Comparison of ENCODE assay signal across 10 mouse cellular contexts in genomic region chr6:6882266-6882797, GRCm38 (mm10). TPM values are rescaled to one million over a fixed set of nuclear protein-coding genes. Genes with fewer than 3 reads are reported as not detected.
DNase-seq lines count a peak whose midpoint lies in the region; ATAC-seq and TF ChIP-seq lines count a peak whose summit lies in the region.
"Had no signal": no experiment of that assay in that cellular context is flagged by ENCODE, and none has a peak within 500 bp of the region (broad histone marks: within the 10 kb centered on the region; RNA-seq: fewer than 3 reads in every experiment).

No protein-coding gene starts in this region.

- H3K9me3 ChIP-seq in heart, embryonic 14.5 days (ENCODE audit: control insufficient read depth, low read length): no peaks in the 10 kb centered on the region
- no peaks in the 10 kb centered on the region for H3K9me3 ChIP-seq in forebrain, embryonic 12.5 days
- H3K9me3 ChIP-seq in limb, embryonic 10.5 days (replicated peaks): no peaks in the 10 kb centered on the region

- intact Hi-C loops in heart, postnatal 14 days (cut with DNase I): no loop called here

- H3K27ac ChIP-seq in heart, embryonic 14.5 days (replicated peaks in 1 of 2; ENCODE audit: control insufficient read depth in 1 of 2, insufficient read depth in 1 of 2, low read depth in 2 of 2, low read length in 2 of 2): no peak overlapping the region
- peak overlapping the region; percentile 89; the same call in 1 of the 2 replicates for H3K27ac ChIP-seq in forebrain, embryonic 12.5 days
- peak overlapping the region; percentile 80; the same call in 1 of the 2 replicates for H3K27ac ChIP-seq in limb, embryonic 10.5 days
- peak overlapping the region; percentile 43; the same call in 1 of the 2 replicates for H3K27ac ChIP-seq in olfactory bulb, adult 2 months (ENCODE audit: insufficient read depth, low read depth, low read length)

- H3K36me3 ChIP-seq in heart, embryonic 14.5 days (ENCODE audit: control insufficient read depth, insufficient read depth, low read length): no peaks in the 10 kb centered on the region
- no peaks in the 10 kb centered on the region for H3K36me3 ChIP-seq in forebrain, embryonic 12.5 days (replicated peaks)
- no peaks in the 10 kb centered on the region for H3K36me3 ChIP-seq in limb, embryonic 10.5 days

- H3K4me2 ChIP-seq in heart, embryonic 14.5 days (ENCODE audit: low read length): peak overlapping the region; percentile 87
- peak overlapping the region; percentile 85 for H3K4me2 ChIP-seq in forebrain, embryonic 12.5 days

- H3K4me1 ChIP-seq in heart, embryonic 14.5 days (ENCODE audit: control insufficient read depth in 2 of 2, insufficient read depth in 2 of 2, low read length in 2 of 2): peaks cover 9 to 16% of the 10 kb centered on the region in 2 experiments; a peak in 3 of 4 replicates
- H3K4me1 ChIP-seq in forebrain, embryonic 12.5 days: peaks cover 30% of the 10 kb centered on the region
- H3K4me1 ChIP-seq in limb, embryonic 10.5 days: peaks cover 43% of the 10 kb centered on the region
- H3K4me1 ChIP-seq in olfactory bulb, adult 2 months (ENCODE audit: control insufficient read depth, insufficient read depth, low read length): peaks cover 7% of the 10 kb centered on the region; the same call in 1 of the 2 replicates

- 10% methylated on average over 9 of the region's 11 CpGs for WGBS in heart, embryonic 14.5 days
- WGBS in forebrain, embryonic 12.5 days: 5% methylated on average over 10 of the region's 11 CpGs
- WGBS in limb, embryonic 10.5 days: 4% methylated on average over 10 of the region's 11 CpGs
- 10% methylated on average over 10 of the region's 11 CpGs for WGBS in olfactory bulb, adult 2 months

- no peak for DNase-seq in heart, postnatal 14 days
- DNase-seq in limb, embryonic 10.5 days (ENCODE audit: low spot score): peak; percentile 40
- DNase-seq in T-cell, adult 2 months (ENCODE audit: low spot score): no peak
- no peak for DNase-seq in cerebellum, postnatal 4 days (ENCODE audit: low spot score in 2 of 2)
- DNase-seq: thymus, postnatal 14 days had no signal

- H3K9ac ChIP-seq in heart, embryonic 14.5 days (ENCODE audit: low read length): no peak overlapping the region
- H3K9ac ChIP-seq in forebrain, embryonic 12.5 days: no peak overlapping the region

- ATAC-seq in heart, embryonic 14.5 days (ENCODE audit: insufficient number of reproducible peaks, insufficient read depth, low FRiP score, low read depth): no peak
- peak; percentile 9; the same call in 1 of the 2 replicates for ATAC-seq in forebrain, embryonic 12.5 days (ENCODE audit: low FRiP score)
- ATAC-seq in CD4-positive, CD25-positive, alpha-beta regulatory T cell, adult 4 months: no peak

- TF ChIP-seq POLR2A in olfactory bulb, adult 2 months (IDR thresholded peaks at IDR 0.05; ENCODE audit: insufficient read depth, low read depth, low read length): no peak

- no peak for TF ChIP-seq CTCF in olfactory bulb, adult 2 months (IDR thresholded peaks at IDR 0.05; ENCODE audit: insufficient read depth, low read depth, low read length)

- peaks cover 64% of the 10 kb centered on the region for H3K27me3 ChIP-seq in heart, embryonic 14.5 days (ENCODE audit: control insufficient read depth, insufficient read depth, low read length)
- peaks cover 70% of the 10 kb centered on the region for H3K27me3 ChIP-seq in forebrain, embryonic 12.5 days
- peaks cover 76% of the 10 kb centered on the region for H3K27me3 ChIP-seq in limb, embryonic 10.5 days (ENCODE audit: low read depth, poor library complexity, severe bottlenecking)

- peak overlapping the region; percentile 57 to 63 for H3K4me3 ChIP-seq in heart, embryonic 14.5 days (ENCODE audit: control insufficient read depth in 1 of 2, insufficient read depth in 1 of 2, low read depth in 1 of 2, low read length in 2 of 2)
- H3K4me3 ChIP-seq in forebrain, embryonic 12.5 days (replicated peaks): peak overlapping the region; percentile 61
- H3K4me3 ChIP-seq in limb, embryonic 10.5 days: peak overlapping the region; percentile 61
- peak overlapping the region; percentile 97 for H3K4me3 ChIP-seq in olfactory bulb, adult 2 months (ENCODE audit: insufficient read depth, low read depth, low read length)

RNA-seq across cellular contexts. Expression of gene Dlx5, which starts 0.4 kb away (rescaled TPM):
- 1.3 TPM in 2 replicates for polyA plus RNA-seq in heart, embryonic 14.5 days (2014; fragmentation: Nextera tagmentation; extraction: Ambion mirVana)
- under 1 TPM in 1 of 2 experiments, not detected in 1; 0.41 TPM for total RNA-seq in heart, postnatal 14 days (2021)
- polyA plus RNA-seq in forebrain, embryonic 12.5 days (2016; fragmentation: Nextera tagmentation; extraction: Ambion mirVana): 68.0 and 102 TPM in 2 replicates
- polyA plus RNA-seq in limb, embryonic 10.5 days (2016; fragmentation: Nextera tagmentation; extraction: Ambion mirVana): 9.3 and 10.8 TPM in 2 replicates
- polyA plus RNA-seq in olfactory bulb, adult 2 months (2012; ENCODE audit: insufficient read depth, insufficient read length, low replicate concordance, missing spikeins): not detected in 2 replicates
- polyA plus RNA-seq in CD4-positive, CD25-positive, alpha-beta regulatory T cell, adult 4 months (2017; shearing (Covaris generic)): not detected

RNA-seq across cellular contexts. Expression of gene Dlx6, which starts 19.2 kb away (rescaled TPM):
- not detected in 2 replicates for polyA plus RNA-seq in heart, embryonic 14.5 days (2014; fragmentation: Nextera tagmentation; extraction: Ambion mirVana)
- not detected for total RNA-seq in heart, postnatal 14 days (2021)
- polyA plus RNA-seq in forebrain, embryonic 12.5 days (2016; fragmentation: Nextera tagmentation; extraction: Ambion mirVana): 10.1 and 15.7 TPM in 2 replicates
- polyA plus RNA-seq in limb, embryonic 10.5 days (2016; fragmentation: Nextera tagmentation; extraction: Ambion mirVana): 0.41 and 0.60 TPM in 2 replicates
- not detected in 2 replicates for polyA plus RNA-seq in olfactory bulb, adult 2 months (2012; ENCODE audit: insufficient read depth, insufficient read length, low replicate concordance, missing spikeins)
- not detected for polyA plus RNA-seq in CD4-positive, CD25-positive, alpha-beta regulatory T cell, adult 4 months (2017; shearing (Covaris generic))
- polyA plus RNA-seq: liver, embryonic 11.5 days had no signal

Comparison
In these comparisons a context has a peak if more than half of its experiments do, and no peak if none do; other contexts are left out.
1. H3K27ac ChIP-seq: peak in forebrain, embryonic 12.5 days (single experiment), limb, embryonic 10.5 days (single experiment) and olfactory bulb, adult 2 months (single experiment); none in heart, embryonic 14.5 days (0 of 2).
2. Peak in every context shown above with its lines, with median percentiles within 50 percentile points of each other: H3K4me3 ChIP-seq.